Mouse (Mus musculus) right cerebral cortex, postnatal 36 days (tissue): ENCODE data around the gene Fam172a.

ENCODE experiments used
- DNase-seq, 2 experiments: peaks; one replicate each; pipeline ENCODE4 v3.0.0; 2022; ENCODE audit warnings: low spot score in 2 of 2, mixed read lengths in 1 of 2

The Fam172a gene

DNA sequence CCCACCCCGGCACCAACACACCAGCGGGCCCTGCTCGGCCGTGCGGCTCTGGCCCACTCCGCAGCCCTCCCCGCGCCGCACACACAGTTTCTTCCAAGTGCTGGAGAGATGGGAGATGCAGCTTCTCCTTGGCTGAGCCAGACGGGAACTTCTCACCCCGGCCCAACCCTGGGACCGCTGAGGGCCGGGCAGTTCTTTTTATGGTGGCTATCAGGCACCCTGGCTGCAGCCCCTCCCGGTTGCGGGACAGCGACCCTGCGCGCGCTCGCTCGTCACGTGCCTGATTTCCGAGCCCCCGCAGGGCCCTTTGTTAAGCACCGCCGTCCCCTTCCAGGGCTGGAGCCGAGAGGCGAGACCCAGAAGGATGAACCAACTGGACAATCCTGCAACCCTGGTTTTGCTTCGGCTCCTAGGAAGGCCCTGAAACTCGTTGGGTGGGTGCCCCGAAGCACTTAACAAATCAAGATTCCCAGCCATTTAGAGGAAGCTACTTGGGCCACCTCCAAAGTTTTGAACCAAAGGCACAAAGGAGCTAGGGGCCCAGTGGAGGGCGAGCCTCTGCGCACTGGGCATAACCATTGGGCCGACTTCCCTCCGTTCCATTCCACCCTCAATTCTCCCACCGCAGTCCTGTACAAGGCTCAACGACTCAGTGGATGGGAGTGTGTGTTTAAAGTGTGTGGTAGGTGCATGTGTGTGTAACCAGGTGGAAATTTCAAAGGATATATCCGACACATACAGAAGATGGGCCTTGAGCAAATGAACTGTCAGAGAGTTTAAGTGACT, 477.7 kb downstream of the Fam172a start:
- no peak for DNase-seq

DNA sequence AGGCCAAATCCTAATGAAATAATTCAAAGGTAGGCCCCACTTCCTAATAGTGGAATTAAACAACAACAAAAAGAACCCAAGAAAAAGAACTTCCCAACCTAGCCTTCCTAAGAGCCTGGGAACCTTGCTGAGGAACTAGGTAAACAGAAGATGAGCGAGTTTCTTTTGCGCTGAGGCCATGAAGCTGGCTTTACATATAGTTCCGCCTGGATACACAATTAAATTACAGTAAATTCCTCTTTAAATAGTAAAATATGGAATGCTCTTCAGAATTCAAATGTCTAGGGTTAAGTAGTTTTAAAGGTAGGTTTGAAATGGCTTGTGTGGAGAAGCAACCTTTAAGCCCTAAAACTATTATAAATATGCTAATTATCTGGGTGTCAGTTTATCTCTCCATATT, 478.4 kb downstream of the Fam172a start:
- no peak for DNase-seq

- DNase-seq, result no peak
Observed at GRCm38 (mm10) chr13:78181071-78181929, 479.5 kb downstream of the Fam172a start.

- no peak for DNase-seq
Observed at GRCm38 (mm10) chr13:78181930-78182558, 480.2 kb downstream of the Fam172a start.

GRCm38 (mm10) chr13:78183004-78183403, 481.2 kb downstream of the Fam172a start:
- DNase-seq, result no peak

DNA sequence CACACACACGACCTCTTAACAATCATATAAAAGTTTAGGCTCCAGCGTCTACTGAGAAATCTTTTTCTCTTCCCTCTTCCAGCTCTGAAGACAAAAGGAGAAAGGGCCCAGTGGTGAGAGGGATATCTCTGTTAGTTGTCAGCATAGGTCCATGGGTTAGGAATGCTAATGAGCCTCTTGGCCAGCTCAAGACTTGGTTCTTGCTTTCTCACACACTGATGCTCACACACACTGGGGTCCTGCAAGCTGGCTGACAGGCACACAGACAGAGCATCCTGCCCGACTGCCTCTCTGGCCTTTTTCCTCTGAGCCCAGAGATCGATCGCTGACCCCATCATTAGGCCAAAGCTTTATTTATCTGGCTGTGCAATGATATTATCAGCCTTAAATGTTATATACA, 482.2 kb downstream of the Fam172a start:
- DNase-seq, result no peak

DNA sequence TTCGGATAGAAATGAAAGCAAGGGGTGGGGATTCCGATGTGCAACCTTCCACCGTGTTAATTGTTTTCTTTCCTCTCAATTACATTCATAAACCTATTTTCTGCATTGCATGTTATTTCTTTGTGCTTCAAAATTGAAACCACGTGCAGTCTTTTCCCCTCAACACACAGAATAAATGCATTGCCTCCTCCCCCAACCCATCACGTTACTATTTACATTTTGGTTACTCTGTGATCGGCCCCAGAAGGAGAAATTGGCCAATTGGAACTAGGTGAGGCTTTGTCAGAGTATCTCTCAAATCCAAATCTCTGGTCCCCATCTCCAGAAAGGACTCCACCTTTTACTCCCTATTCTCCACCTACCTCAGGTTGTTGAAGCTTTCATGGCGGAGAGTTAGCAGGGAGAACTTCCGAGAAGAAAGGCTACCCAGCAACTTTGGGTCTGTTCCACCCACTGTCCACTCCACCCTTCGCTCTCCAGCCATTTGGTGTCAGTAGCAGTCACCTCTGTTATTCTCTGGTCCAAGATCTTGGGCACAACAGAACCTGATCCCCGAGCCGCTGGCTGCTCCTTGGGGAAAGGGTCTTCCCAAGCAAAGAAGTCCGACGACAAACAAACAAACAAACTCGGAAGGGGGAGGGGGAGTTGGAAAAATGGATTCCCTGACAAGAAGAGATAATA, 483.1 kb downstream of the Fam172a start:
- DNase-seq, result no peak

DNA sequence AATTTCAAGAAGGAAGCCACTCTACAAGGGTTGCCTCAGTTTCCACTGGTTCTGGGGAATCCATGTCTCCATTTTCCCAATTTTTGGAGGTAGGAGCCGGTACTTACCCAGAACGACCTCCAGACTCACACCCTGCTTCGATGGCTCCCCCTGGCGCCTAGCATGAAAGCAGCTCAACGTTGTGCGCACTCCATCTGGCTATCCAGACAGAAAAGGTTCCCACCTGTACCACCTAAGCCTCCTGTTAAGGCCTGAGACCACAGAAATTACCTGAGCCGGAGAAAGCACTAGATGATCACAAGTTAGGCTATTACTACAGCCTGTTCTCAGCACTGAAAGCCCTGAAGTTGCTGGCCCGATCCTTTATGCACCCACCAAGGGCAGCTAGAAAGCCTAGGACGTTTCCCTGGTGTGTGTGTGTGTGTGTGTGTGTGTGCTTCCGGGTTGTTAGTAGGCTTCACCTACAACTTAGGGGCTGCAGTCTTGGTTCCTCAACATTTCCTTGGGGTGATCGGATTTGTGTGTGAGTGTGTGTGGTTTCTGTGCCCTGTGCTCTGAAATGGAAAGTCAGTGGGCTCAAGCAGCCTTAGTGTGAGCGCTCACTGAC, 484.6 kb downstream of the Fam172a start:
- DNase-seq, result no peak

DNA sequence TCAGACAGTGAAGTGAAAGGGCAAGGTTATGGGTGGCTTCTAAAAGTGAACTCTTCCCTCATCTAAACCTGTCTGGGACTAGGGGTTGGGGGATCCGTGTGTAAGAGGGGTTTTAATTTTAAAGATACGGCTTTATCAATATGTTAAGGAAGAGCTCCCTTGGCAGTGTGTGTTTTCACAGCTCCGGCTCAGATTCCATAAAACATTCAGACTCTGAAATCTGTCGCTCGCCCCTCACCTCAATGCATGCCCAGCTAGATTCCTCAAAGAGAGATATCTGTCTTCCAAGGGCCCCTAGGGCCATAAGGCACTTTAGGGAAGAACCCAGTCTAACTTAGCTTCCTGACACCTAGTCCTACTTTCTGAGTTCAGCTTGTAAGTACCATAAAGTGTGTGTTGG, 486.0 kb downstream of the Fam172a start:
- DNase-seq, result no peak

DNA sequence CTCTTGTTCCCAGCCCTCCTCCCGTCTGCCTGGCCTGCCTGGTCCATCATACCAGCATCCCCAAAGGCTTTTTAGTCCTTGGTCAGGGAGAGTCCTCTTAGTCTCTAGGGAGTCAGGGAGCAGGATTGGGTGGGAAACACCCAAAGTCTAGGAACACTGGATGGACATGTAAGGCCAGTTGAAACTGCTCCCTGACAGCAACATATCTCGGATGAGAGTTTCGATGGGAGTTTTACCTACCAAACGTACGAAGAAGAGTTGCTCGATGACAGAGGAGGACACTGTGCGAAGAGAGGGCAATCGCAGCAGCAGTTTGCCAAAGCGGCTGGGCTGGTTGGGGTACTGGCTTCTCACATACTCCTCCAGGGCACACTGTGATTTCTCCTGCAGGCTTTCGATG, 487.8 kb downstream of the Fam172a start:
- no peak for DNase-seq

DNA sequence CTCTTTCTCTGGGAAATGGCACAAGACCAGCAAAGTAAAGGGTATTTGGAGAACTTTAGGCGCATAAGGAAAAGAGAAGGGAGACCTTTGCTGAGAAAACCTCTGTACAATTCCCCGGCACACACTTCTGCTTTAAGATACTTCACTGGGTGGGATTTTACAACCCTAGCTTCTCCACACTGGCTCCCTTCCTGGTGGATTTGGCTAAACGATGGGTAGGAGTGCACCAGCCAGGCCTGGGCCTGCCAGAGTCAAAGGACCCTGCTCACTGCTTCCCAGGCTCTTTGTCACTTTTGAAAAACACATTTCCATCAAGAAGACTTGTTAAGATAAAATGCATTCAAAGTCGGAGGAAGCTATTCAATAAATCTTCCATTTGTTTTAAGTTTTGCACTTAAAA, 491.4 kb downstream of the Fam172a start:
- DNase-seq, result no peak

DNA sequence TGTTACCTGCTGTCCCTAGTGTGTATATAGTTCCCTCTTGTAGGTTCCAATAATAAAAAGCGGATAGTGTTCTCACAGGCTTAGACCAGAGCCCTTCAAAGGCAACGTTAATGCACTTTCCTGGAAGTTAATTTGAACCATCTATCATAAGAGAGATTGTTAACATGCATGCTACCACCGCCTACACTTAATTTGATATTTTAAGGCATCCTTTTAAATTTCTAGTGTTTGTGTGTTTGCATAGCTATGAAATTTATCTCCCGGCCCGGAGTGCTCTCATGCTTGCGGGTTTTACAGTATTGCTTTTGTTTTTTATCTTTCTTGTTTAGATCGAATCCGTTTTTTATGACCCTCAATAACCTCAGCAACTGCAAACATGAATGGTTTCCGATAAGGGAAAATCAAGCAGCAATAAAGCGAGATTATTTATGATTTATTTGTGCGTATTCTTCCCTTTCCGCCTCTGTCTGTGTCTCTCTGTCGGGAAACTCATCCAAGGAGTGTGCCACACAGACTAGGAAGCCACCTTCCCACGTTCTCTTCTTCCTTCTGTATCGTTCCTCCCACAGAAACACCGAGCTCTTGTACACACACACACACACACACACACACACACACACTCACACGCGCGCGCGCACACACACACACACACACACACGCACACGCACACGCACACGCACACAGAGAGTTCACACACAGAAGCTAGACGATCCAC, 492.5 kb downstream of the Fam172a start:
- no peak for DNase-seq

DNA sequence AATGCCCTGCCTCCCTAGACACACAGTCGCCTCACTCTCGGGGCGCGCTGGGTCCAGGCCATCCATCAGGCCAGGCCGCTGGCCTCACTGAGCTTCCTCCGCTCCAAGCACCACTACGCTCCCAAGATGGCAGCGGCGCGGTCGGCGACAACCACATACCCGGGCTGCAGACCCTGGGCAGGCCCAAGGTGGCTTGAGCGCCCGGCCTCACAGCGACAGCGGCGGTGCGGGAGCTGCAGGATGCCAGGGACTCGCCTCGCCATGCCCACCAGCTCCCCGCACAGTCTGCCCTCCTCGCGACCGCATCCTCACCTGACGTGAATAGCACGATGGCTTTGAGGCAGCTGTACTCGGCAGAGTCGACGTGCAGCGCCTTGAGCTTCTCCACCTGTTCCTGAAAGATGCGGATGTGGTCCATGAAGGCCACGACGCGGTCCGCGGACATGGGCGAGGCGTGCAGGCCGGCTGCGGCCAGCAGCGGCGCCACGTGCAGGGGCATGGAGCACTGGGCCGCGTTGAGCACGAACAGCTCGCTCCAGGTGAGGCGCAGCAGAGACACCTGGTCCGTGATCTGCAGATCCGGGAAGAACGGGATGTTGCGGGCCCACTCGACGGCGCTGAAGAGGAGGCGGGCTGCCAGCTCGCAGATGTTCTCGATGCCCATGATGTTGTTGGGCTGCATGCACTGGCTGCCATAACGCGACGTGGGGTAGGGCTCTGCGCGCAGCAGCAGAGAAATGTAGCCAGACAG, 493.2 kb downstream of the Fam172a start:
- no peak for DNase-seq

- no peak for DNase-seq
Observed at GRCm38 (mm10) chr13:78195601-78196115, 493.8 kb downstream of the Fam172a start.

DNA sequence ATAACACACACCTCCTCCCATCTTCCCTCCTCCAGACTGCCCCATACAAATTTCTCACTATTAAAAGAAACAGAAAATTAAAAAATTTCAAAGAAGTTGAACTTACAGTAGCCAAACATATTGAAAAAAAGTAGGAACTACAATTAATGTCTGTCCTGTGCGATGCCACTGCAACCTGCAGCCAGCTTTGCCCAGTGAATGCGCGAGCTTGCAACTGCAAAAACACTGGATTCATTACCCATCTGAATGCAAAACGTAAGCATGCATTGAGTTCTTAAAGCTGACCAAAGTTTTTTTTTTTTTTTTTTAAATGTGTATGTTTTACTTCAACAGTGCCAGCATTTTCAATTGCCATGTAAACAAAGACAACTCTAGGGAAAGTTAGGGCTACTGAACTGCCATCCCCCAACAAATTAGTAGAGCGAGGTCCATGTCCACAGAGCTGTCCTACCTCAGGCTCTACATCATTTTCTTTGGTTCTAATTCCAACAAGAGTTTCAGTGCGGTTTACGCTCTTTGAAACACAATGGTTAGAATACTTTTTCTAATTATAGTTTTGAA, 494.5 kb downstream of the Fam172a start:
- no peak for DNase-seq

DNA sequence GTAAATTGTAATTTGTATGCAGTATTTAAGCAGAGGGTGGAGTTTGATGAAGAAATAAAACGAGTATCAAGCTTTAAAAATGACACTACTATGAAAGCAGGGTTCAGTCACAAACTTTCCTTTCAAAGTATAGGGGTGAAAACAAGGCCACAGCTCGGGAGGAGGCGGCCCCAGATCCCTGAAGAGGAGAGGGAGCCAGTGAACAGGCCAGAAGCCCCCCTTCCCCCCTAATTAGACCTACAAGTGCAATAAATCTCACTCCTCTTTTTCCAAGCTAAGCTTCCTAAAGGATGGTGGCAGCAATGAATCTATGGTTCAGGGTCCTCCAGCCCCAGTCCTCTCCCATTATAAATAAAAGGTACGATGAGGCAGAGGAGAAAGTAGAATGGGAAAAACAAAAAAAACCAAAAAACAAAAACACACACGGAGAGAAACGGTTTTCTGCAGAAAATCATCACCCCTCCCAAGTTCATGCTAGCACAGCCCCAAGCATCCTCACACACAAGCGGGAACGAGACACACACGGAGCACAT, 495.5 kb downstream of the Fam172a start:
- DNase-seq, result no peak

DNA sequence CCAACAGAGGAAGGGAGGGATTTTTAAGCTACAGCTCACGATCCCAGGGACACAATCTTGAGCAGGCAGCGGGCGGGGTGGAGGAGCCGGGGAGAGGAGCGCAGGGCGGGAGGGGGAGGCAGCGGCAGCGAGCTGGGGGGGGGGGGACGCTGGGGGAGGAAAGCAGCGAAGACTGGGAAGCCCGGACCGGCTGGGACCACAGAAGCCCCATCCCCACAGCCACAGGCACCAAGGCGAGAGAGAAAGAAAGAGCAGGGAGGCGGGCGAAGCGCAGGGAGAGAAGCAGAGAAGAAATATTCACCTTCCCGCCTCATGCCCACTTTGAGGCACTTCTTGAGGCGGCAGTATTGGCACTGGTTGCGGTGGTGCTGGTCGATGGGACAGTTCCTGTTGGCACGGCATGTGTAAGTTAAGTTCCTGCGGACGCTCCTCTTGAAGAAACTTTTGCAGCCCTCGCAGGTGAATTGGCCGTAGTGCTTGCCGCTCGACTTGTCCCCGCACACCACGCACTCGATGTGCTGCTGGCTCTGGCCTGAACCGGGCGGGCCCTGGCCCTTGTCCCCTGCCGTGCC, 496.1 kb downstream of the Fam172a start:
- DNase-seq, result no peak

- DNase-seq, result no peak
Observed at GRCm38 (mm10) chr13:78198391-78198870, 496.6 kb downstream of the Fam172a start.
